Mouse (Mus musculus): Measurements from ENCODE around the gene F8. TPM values are rescaled to one million over a fixed set of nuclear protein-coding genes. Genes with fewer than 3 reads are reported as not detected.

Gene F8
- polyA plus RNA-seq (2015; fragmentation: Nextera tagmentation; extraction: Ambion mirVana) = 0.95 and 2.0 TPM in 2 replicates

- no peaks in the 10 kb centered on the region for H3K27me3 ChIP-seq (ENCODE audit: control insufficient read depth, insufficient read depth, low read length)
- peak within 1 kb of the TSS; percentile 95 for H3K27ac ChIP-seq (ENCODE audit: low read length)
- H3K36me3 ChIP-seq (ENCODE audit: control insufficient read depth, insufficient read depth) = no peaks in the 10 kb centered on the region
- ATAC-seq (replicated peaks; ENCODE audit: extremely low read depth, insufficient read depth, low FRiP score) = peak; percentile 93
- peak within 1 kb of the TSS; percentile 52 for H3K4me2 ChIP-seq (ENCODE audit: low read depth, low read length)
- H3K9me3 ChIP-seq (replicated peaks; ENCODE audit: control insufficient read depth, low read length) = no peaks in the 10 kb centered on the region
- peak within 1 kb of the TSS; percentile 63 for H3K4me3 ChIP-seq (ENCODE audit: low read length)
- WGBS = 10% methylated on average over 17 of the region's 25 CpGs
- H3K4me1 ChIP-seq (ENCODE audit: control insufficient read depth, insufficient read depth, low read length) = no peaks in the 10 kb centered on the region
- peak within 1 kb of the TSS; percentile 81 for H3K9ac ChIP-seq (ENCODE audit: low read length)
Measured at GRCm38 (mm10) chrX:75382195-75382771, at the start of gene F8, which contains the start of gene Fundc2. Gene F8, minus strand, starts transcription at chrX:75382615. Gene Fundc2, plus strand, starts transcription at chrX:75382399.

DNA sequence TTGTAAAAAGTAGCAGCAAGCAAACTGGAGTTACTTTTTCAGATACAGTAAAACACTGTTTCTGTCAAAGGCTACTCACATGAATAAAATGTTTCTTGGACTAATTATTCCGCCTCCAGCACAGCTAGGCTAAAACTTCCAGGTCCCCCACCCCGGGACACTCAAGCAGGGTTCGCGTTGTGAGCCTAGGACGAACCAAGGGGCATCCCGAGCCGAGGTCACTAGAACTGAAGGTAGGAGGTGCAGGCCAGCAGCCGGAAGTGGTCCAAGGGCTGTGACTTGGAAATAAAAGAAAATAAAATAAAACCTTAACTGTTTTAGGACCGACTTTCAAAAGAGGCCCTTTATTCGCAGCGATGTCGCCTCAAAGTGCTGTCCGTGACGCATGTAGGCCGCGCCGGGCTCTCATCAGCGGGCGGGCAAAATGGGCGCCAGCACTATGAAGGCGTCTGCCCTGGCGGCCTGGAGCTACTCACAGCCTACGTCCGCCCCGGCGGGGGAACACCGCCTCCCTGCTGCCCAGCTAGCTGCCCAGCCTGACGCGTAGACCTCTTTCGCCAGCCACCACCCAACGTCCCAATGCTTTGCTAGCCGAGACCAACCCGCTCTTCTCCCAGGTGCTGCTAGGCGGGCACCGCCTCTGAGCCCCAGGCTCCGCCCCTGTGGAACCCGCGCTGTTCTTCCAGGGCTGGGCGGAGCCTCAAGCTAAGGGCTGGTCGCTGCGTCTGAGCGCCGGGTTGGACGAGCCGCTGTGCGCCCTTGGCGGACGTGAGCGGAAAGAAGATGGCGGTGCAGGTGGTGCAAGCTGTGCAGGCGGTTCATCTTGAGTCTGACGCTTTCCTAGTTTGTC, 33.7 kb upstream of the F8 start, which contains the start of the genes Cmc4, Mtcp1 and Brcc3:
Cmc4 (minus strand) TSS at position 649 of the 850 bp plus-strand sequence.
Mtcp1 (minus strand) TSS at position 653 of the 850 bp plus-strand sequence.
Brcc3 (plus strand) TSS at position 693 of the 850 bp plus-strand sequence.
- Histone ChIP-seq H3K36me3 (ENCODE audit: control insufficient read depth, insufficient read depth) (no peaks in the 10 kb centered on the region), H3K9me3 (replicated peaks; ENCODE audit: control insufficient read depth, low read length) (no peaks in the 10 kb centered on the region), H3K27me3 (ENCODE audit: control insufficient read depth, insufficient read depth, low read length) (no peaks in the 10 kb centered on the region), H3K4me3 (ENCODE audit: low read length) (peak within 1 kb of the TSS; percentile 67), H3K27ac (ENCODE audit: low read length) (peak within 1 kb of the TSS; percentile 93), H3K9ac (ENCODE audit: low read length) (peak within 1 kb of the TSS; percentile 79), H3K4me1 (ENCODE audit: control insufficient read depth, insufficient read depth, low read length) (no peaks in the 10 kb centered on the region), H3K4me2 (ENCODE audit: low read depth, low read length) (peak within 1 kb of the TSS; percentile 73)
- WGBS = 10% methylated on average over 52 of the region's 52 CpGs
- ATAC-seq (replicated peaks; ENCODE audit: extremely low read depth, insufficient read depth, low FRiP score) = peak; percentile 99

- no peak overlapping the region for H3K27ac ChIP-seq (ENCODE audit: low read length)
- H3K36me3 ChIP-seq (ENCODE audit: control insufficient read depth, insufficient read depth) = no peaks in the 10 kb centered on the region
- H3K27me3 ChIP-seq (ENCODE audit: control insufficient read depth, insufficient read depth, low read length) = no peaks in the 10 kb centered on the region
- no peak overlapping the region for H3K9ac ChIP-seq (ENCODE audit: low read length)
- H3K4me2 ChIP-seq (ENCODE audit: low read depth, low read length) = no peak overlapping the region
- no peak overlapping the region for H3K4me3 ChIP-seq (ENCODE audit: low read length)
- no peaks in the 10 kb centered on the region for H3K9me3 ChIP-seq (replicated peaks; ENCODE audit: control insufficient read depth, low read length)
- 94% methylated on average over 1 of the region's 1 CpGs for WGBS
- no peaks in the 10 kb centered on the region for H3K4me1 ChIP-seq (ENCODE audit: control insufficient read depth, insufficient read depth, low read length)
- no peak for ATAC-seq (replicated peaks; ENCODE audit: extremely low read depth, insufficient read depth, low FRiP score)
Measured at GRCm38 (mm10) chrX:75409711-75410110, 27.3 kb upstream of the F8 start.

- H3K4me2 ChIP-seq (ENCODE audit: low read depth, low read length) = no peak overlapping the region
- H3K36me3 ChIP-seq (ENCODE audit: control insufficient read depth, insufficient read depth) = peaks cover 2% of the 10 kb centered on the region; the same call in 1 of the 2 replicates
- no peaks in the 10 kb centered on the region for H3K27me3 ChIP-seq (ENCODE audit: control insufficient read depth, insufficient read depth, low read length)
- no peak overlapping the region for H3K4me3 ChIP-seq (ENCODE audit: low read length)
- H3K9me3 ChIP-seq (replicated peaks; ENCODE audit: control insufficient read depth, low read length) = no peaks in the 10 kb centered on the region
- H3K27ac ChIP-seq (ENCODE audit: low read length) = no peak overlapping the region
- no peak overlapping the region for H3K9ac ChIP-seq (ENCODE audit: low read length)
- H3K4me1 ChIP-seq (ENCODE audit: control insufficient read depth, insufficient read depth, low read length) = no peaks in the 10 kb centered on the region
- ATAC-seq (replicated peaks; ENCODE audit: extremely low read depth, insufficient read depth, low FRiP score) = no peak
Measured at GRCm38 (mm10) chrX:75403350-75403749, 20.9 kb upstream of the F8 start.

DNA sequence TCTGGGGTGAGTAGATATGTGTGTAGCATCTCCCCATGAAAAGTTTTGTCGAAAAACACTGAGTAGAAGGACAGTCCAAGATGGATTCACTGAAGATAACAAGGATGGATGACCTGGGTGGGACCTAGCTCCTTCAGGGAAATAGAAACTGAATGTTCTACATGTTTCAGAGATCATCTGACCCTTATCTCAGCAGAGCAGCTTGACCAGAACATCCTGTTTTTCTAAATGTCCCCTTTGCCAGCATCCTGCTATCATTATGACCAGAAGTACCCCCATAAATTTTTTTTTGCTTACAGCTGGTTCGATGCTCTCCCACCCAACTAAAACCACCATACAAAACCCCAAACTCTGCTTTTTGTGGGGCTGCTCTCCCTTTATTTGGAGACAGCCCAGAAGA, 20.3 kb upstream of the F8 start:
- Histone ChIP-seq H3K27ac (ENCODE audit: low read length) (no peak overlapping the region), H3K4me3 (ENCODE audit: low read length) (no peak overlapping the region), H3K36me3 (ENCODE audit: control insufficient read depth, insufficient read depth) (peaks cover 2% of the 10 kb centered on the region; the same call in 1 of the 2 replicates), H3K4me2 (ENCODE audit: low read depth, low read length) (no peak overlapping the region), H3K27me3 (ENCODE audit: control insufficient read depth, insufficient read depth, low read length) (no peaks in the 10 kb centered on the region), H3K9ac (ENCODE audit: low read length) (no peak overlapping the region), H3K4me1 (ENCODE audit: control insufficient read depth, insufficient read depth, low read length) (no peaks in the 10 kb centered on the region), H3K9me3 (replicated peaks; ENCODE audit: control insufficient read depth, low read length) (no peaks in the 10 kb centered on the region)
- ATAC-seq (replicated peaks; ENCODE audit: extremely low read depth, insufficient read depth, low FRiP score) = no peak
- 67% methylated on average over 2 of the region's 2 CpGs for WGBS

GRCm38 (mm10) chrX:75399471-75399870, 17.1 kb upstream of the F8 start:
- peaks cover 8% of the 10 kb centered on the region; the same call in 1 of the 2 replicates for H3K36me3 ChIP-seq (ENCODE audit: control insufficient read depth, insufficient read depth)
- H3K27me3 ChIP-seq (ENCODE audit: control insufficient read depth, insufficient read depth, low read length) = no peaks in the 10 kb centered on the region
- 84% methylated on average over 1 of the region's 1 CpGs for WGBS
- ATAC-seq (replicated peaks; ENCODE audit: extremely low read depth, insufficient read depth, low FRiP score) = no peak
- H3K27ac ChIP-seq (ENCODE audit: low read length) = no peak overlapping the region
- no peak overlapping the region for H3K9ac ChIP-seq (ENCODE audit: low read length)
- H3K4me2 ChIP-seq (ENCODE audit: low read depth, low read length) = no peak overlapping the region
- H3K9me3 ChIP-seq (replicated peaks; ENCODE audit: control insufficient read depth, low read length) = no peaks in the 10 kb centered on the region
- H3K4me3 ChIP-seq (ENCODE audit: low read length) = no peak overlapping the region
- no peaks in the 10 kb centered on the region for H3K4me1 ChIP-seq (ENCODE audit: control insufficient read depth, insufficient read depth, low read length)

- peak overlapping the region; percentile 95 for H3K27ac ChIP-seq (ENCODE audit: low read length)
- no peaks in the 10 kb centered on the region for H3K9me3 ChIP-seq (replicated peaks; ENCODE audit: control insufficient read depth, low read length)
- 66% methylated on average over 5 of the region's 5 CpGs for WGBS
- H3K36me3 ChIP-seq (ENCODE audit: control insufficient read depth, insufficient read depth) = no peaks in the 10 kb centered on the region
- no peaks in the 10 kb centered on the region for H3K27me3 ChIP-seq (ENCODE audit: control insufficient read depth, insufficient read depth, low read length)
- H3K9ac ChIP-seq (ENCODE audit: low read length) = no peak overlapping the region
- H3K4me2 ChIP-seq (ENCODE audit: low read depth, low read length) = peak overlapping the region; percentile 52
- no peak for ATAC-seq (replicated peaks; ENCODE audit: extremely low read depth, insufficient read depth, low FRiP score)
- H3K4me1 ChIP-seq (ENCODE audit: control insufficient read depth, insufficient read depth, low read length) = no peaks in the 10 kb centered on the region
- H3K4me3 ChIP-seq (ENCODE audit: low read length) = peak overlapping the region; percentile 63
Measured at GRCm38 (mm10) chrX:75381699-75382098, 716 bp downstream of the F8 start.

- 78% methylated on average over 1 of the region's 1 CpGs for WGBS
- Histone ChIP-seq H3K4me1 (ENCODE audit: control insufficient read depth, insufficient read depth, low read length) (no peaks in the 10 kb centered on the region), H3K9ac (ENCODE audit: low read length) (no peak overlapping the region), H3K27ac (ENCODE audit: low read length) (no peak overlapping the region), H3K4me3 (ENCODE audit: low read length) (no peak overlapping the region), H3K36me3 (ENCODE audit: control insufficient read depth, insufficient read depth) (no peaks in the 10 kb centered on the region), H3K4me2 (ENCODE audit: low read depth, low read length) (no peak overlapping the region), H3K9me3 (replicated peaks; ENCODE audit: control insufficient read depth, low read length) (no peaks in the 10 kb centered on the region), H3K27me3 (ENCODE audit: control insufficient read depth, insufficient read depth, low read length) (no peaks in the 10 kb centered on the region)
- no peak for ATAC-seq (replicated peaks; ENCODE audit: extremely low read depth, insufficient read depth, low FRiP score)
Measured at GRCm38 (mm10) chrX:75381176-75381575, 1.2 kb downstream of the F8 start.

GRCm38 (mm10) chrX:75376815-75377214, 5.6 kb downstream of the F8 start:
- no peak overlapping the region for H3K4me2 ChIP-seq (ENCODE audit: low read depth, low read length)
- H3K36me3 ChIP-seq (ENCODE audit: control insufficient read depth, insufficient read depth) = no peaks in the 10 kb centered on the region
- no peaks in the 10 kb centered on the region for H3K27me3 ChIP-seq (ENCODE audit: control insufficient read depth, insufficient read depth, low read length)
- no peak overlapping the region for H3K9ac ChIP-seq (ENCODE audit: low read length)
- no peak for ATAC-seq (replicated peaks; ENCODE audit: extremely low read depth, insufficient read depth, low FRiP score)
- no peaks in the 10 kb centered on the region for H3K9me3 ChIP-seq (replicated peaks; ENCODE audit: control insufficient read depth, low read length)
- H3K4me1 ChIP-seq (ENCODE audit: control insufficient read depth, insufficient read depth, low read length) = no peaks in the 10 kb centered on the region
- no peak overlapping the region for H3K27ac ChIP-seq (ENCODE audit: low read length)
- no peak overlapping the region for H3K4me3 ChIP-seq (ENCODE audit: low read length)
